In genomic region chr9:50745806-50746205, GRCm38 (mm10) we compare ENCODE assay signal across 8 mouse cellular contexts. TPM values are rescaled to one million over a fixed set of nuclear protein-coding genes. Genes with fewer than 3 reads are reported as not detected.
DNase-seq lines count a peak whose midpoint lies in the region; ATAC-seq and TF ChIP-seq lines count a peak whose summit lies in the region.

No protein-coding gene starts in this region.

- H3K4me2 ChIP-seq in forebrain, embryonic 15.5 days (replicated peaks) = peak overlapping the region; percentile 44
- peak overlapping the region; percentile 52 for H3K4me2 ChIP-seq in liver, embryonic 13.5 days

- DNase-seq in layer of hippocampus, adult 2 months (ENCODE audit: low spot score in 2 of 2) = no peak
- DNase-seq in layer of hippocampus, adult 9-10 months (ENCODE audit: low spot score) = no peak
- no peak for DNase-seq in liver, embryonic 13.5 days
- no peak for DNase-seq in Muller cell, postnatal 12 days (ENCODE audit: inconsistent ontology term)
- DNase-seq in thymus, postnatal 4 days = no peak

- TF ChIP-seq CTCF in layer of hippocampus, adult 2 months (conservative IDR thresholded peaks at IDR 0.05) = no peak
- TF ChIP-seq CTCF in olfactory bulb, adult 2 months (IDR thresholded peaks at IDR 0.05; ENCODE audit: insufficient read depth, low read depth, low read length) = no peak

- H3K4me3 ChIP-seq in layer of hippocampus, adult 2 months = peak overlapping the region; percentile 39
- peak overlapping the region; percentile 33 for H3K4me3 ChIP-seq in forebrain, embryonic 15.5 days
- H3K4me3 ChIP-seq in liver, embryonic 13.5 days (replicated peaks) = peak overlapping the region; percentile 46
- H3K4me3 ChIP-seq in olfactory bulb, adult 2 months (ENCODE audit: insufficient read depth, low read depth, low read length) = peak overlapping the region; percentile 33

- peak overlapping the region; percentile 49 for H3K27ac ChIP-seq in layer of hippocampus, adult 2 months
- H3K27ac ChIP-seq in forebrain, embryonic 15.5 days (replicated peaks) = no peak overlapping the region
- peak overlapping the region; percentile 29; the same call in 1 of the 2 replicates for H3K27ac ChIP-seq in liver, embryonic 13.5 days
- H3K27ac ChIP-seq in olfactory bulb, adult 2 months (ENCODE audit: insufficient read depth, low read depth, low read length) = no peak overlapping the region

- H3K9me3 ChIP-seq in forebrain, embryonic 15.5 days = no peaks in the 10 kb centered on the region
- H3K9me3 ChIP-seq in liver, embryonic 13.5 days (replicated peaks) = no peaks in the 10 kb centered on the region

- 16% methylated on average over 7 of the region's 7 CpGs for WGBS in forebrain, embryonic 15.5 days
- 32% methylated on average over 7 of the region's 7 CpGs for WGBS in liver, embryonic 13.5 days (ENCODE audit: insufficient replicate concordance)
- 36% methylated on average over 7 of the region's 7 CpGs for WGBS in olfactory bulb, adult 2 months

- H3K9ac ChIP-seq in forebrain, embryonic 15.5 days (replicated peaks) = peak overlapping the region; percentile 22
- peak overlapping the region; percentile 44 for H3K9ac ChIP-seq in liver, embryonic 13.5 days

- no peaks in the 10 kb centered on the region for H3K36me3 ChIP-seq in forebrain, embryonic 15.5 days
- H3K36me3 ChIP-seq in liver, embryonic 13.5 days = no peaks in the 10 kb centered on the region

- TF ChIP-seq POLR2A in olfactory bulb, adult 2 months (IDR thresholded peaks at IDR 0.05; ENCODE audit: insufficient read depth, low read depth, low read length) = no peak

- H3K27me3 ChIP-seq in forebrain, embryonic 15.5 days = peaks cover 7% of the 10 kb centered on the region; the same call in 1 of the 2 replicates
- H3K27me3 ChIP-seq in liver, embryonic 13.5 days = peaks cover 13% of the 10 kb centered on the region

- ATAC-seq in forebrain, embryonic 15.5 days (replicated peaks) = no peak
- no peak for ATAC-seq in liver, embryonic 13.5 days (ENCODE audit: low read depth)
- no peak for ATAC-seq in monocyte, adult 5-6 weeks (replicated peaks; ENCODE audit: insufficient number of reproducible peaks, low FRiP score, low TSS enrichment, poor library complexity, severe bottlenecking)

- H3K4me1 ChIP-seq in forebrain, embryonic 15.5 days = no peaks in the 10 kb centered on the region
- no peaks in the 10 kb centered on the region; the same call in 1 of the 2 replicates for H3K4me1 ChIP-seq in liver, embryonic 13.5 days (replicated peaks)
- H3K4me1 ChIP-seq in olfactory bulb, adult 2 months (ENCODE audit: control insufficient read depth, insufficient read depth, low read length) = peaks cover 5% of the 10 kb centered on the region; the same call in 1 of the 2 replicates

RNA-seq across cellular contexts. Expression of gene 2310030G06Rik, which starts 0.5 kb away (rescaled TPM):
- total RNA-seq in layer of hippocampus, adult 2 months (2021) = 1 to 10 TPM in 1 of 2 experiments, under 1 TPM in 1; 0.87 to 1.9 TPM
- polyA plus RNA-seq in forebrain, embryonic 15.5 days (2015; fragmentation: Nextera tagmentation; extraction: Ambion mirVana) = 1.4 and 1.5 TPM in 2 replicates
- 2.5 and 3.3 TPM in 2 replicates for polyA plus RNA-seq in liver, embryonic 13.5 days (2015; fragmentation: Nextera tagmentation; extraction: Ambion mirVana)
- polyA plus RNA-seq in olfactory bulb, adult 2 months (2012; ENCODE audit: insufficient read depth, insufficient read length, low replicate concordance, missing spikeins) = not detected in 2 replicates
- total RNA-seq in monocyte, adult 5-6 weeks (2017) = not detected in 3 replicates

RNA-seq across cellular contexts. Expression of gene Cryab, which starts 5.3 kb away (rescaled TPM):
- total RNA-seq in layer of hippocampus, adult 2 months (2021) = 100 to 1,000 TPM; 117 to 119 TPM
- polyA plus RNA-seq in forebrain, embryonic 15.5 days (2015; fragmentation: Nextera tagmentation; extraction: Ambion mirVana) = 13.1 and 14.1 TPM in 2 replicates
- polyA plus RNA-seq in liver, embryonic 13.5 days (2015; fragmentation: Nextera tagmentation; extraction: Ambion mirVana) = 8.7 and 11.0 TPM in 2 replicates
- not detected in 2 replicates for polyA plus RNA-seq in olfactory bulb, adult 2 months (2012; ENCODE audit: insufficient read depth, insufficient read length, low replicate concordance, missing spikeins)
- total RNA-seq in monocyte, adult 5-6 weeks (2017) = not detected in 3 replicates

RNA-seq across cellular contexts. Expression of gene Hspb2, which starts 6.3 kb away (rescaled TPM):
- under 1 TPM; 0.51 to 0.79 TPM for total RNA-seq in layer of hippocampus, adult 2 months (2021)
- polyA plus RNA-seq in forebrain, embryonic 15.5 days (2015; fragmentation: Nextera tagmentation; extraction: Ambion mirVana) = 1.4 TPM in 1 of 2 replicates, not detected in the other
- polyA plus RNA-seq in liver, embryonic 13.5 days (2015; fragmentation: Nextera tagmentation; extraction: Ambion mirVana) = 1.4 TPM in 2 replicates
- polyA plus RNA-seq in olfactory bulb, adult 2 months (2012; ENCODE audit: insufficient read depth, insufficient read length, low replicate concordance, missing spikeins) = not detected in 2 replicates
- not detected in 3 replicates for total RNA-seq in monocyte, adult 5-6 weeks (2017)

RNA-seq across cellular contexts. Expression of gene Dixdc1, which starts 6.5 kb away (rescaled TPM):
- total RNA-seq in layer of hippocampus, adult 2 months (2021) = 10 to 100 TPM; 80.1 to 87.4 TPM
- 24.7 and 26.9 TPM in 2 replicates for polyA plus RNA-seq in forebrain, embryonic 15.5 days (2015; fragmentation: Nextera tagmentation; extraction: Ambion mirVana)
- polyA plus RNA-seq in liver, embryonic 13.5 days (2015; fragmentation: Nextera tagmentation; extraction: Ambion mirVana) = 0.70 and 0.93 TPM in 2 replicates
- polyA plus RNA-seq in olfactory bulb, adult 2 months (2012; ENCODE audit: insufficient read depth, insufficient read length, low replicate concordance, missing spikeins) = not detected in 2 replicates
- total RNA-seq in monocyte, adult 5-6 weeks (2017) = 0.39 to 0.57 TPM in 2 of 3 replicates, not detected in the other

RNA-seq across cellular contexts. Expression of gene Fdxacb1, which starts 22.2 kb away (rescaled TPM):
- total RNA-seq in layer of hippocampus, adult 2 months (2021) = 1 to 10 TPM; 5.5 to 6.3 TPM
- 10.9 and 11.0 TPM in 2 replicates for polyA plus RNA-seq in forebrain, embryonic 15.5 days (2015; fragmentation: Nextera tagmentation; extraction: Ambion mirVana)
- polyA plus RNA-seq in liver, embryonic 13.5 days (2015; fragmentation: Nextera tagmentation; extraction: Ambion mirVana) = 11.8 and 13.2 TPM in 2 replicates
- polyA plus RNA-seq in olfactory bulb, adult 2 months (2012; ENCODE audit: insufficient read depth, insufficient read length, low replicate concordance, missing spikeins) = not detected in 2 replicates
- total RNA-seq in monocyte, adult 5-6 weeks (2017) = 6.5 to 16.5 TPM (median 8.1 TPM) in 3 replicates

Comparison
In these comparisons a context has a peak if more than half of its experiments do, and no peak if none do; other contexts are left out.
1. H3K27ac ChIP-seq: peak in layer of hippocampus, adult 2 months (single experiment) and liver, embryonic 13.5 days (single experiment); none in forebrain, embryonic 15.5 days (single experiment) and olfactory bulb, adult 2 months (single experiment).
2. Peak in every context shown above with its lines, with median percentiles within 50 percentile points of each other: H3K4me3 ChIP-seq.